Mouse (Mus musculus) kidney, embryonic 15.5 days (tissue): Measurements from ENCODE around the gene Adamts7. TPM values are rescaled to one million over a fixed set of nuclear protein-coding genes. Genes with fewer than 3 reads are reported as not detected.

Experiments used
- ATAC-seq: fragments of 200-750 bp; cut with Nextera tagmentation; replicated peaks from 2 replicates; pipeline ENCODE4 v1.8.0; 2017; ENCODE audit warnings: moderate TSS enrichment; ENCODE audit not compliant: low FRiP score
- H3K27ac ChIP-seq: fragments of 300-500 bp; sonication (generic); 2 replicates; pipeline ENCODE4 v1.5.1; 2015; ENCODE audit warnings: mild to moderate bottlenecking, inconsistent platforms
- H3K27me3 ChIP-seq: fragments of 300-500 bp; sonication (generic); 2 replicates; pipeline ENCODE4 v1.6.1; 2015; ENCODE audit warnings: inconsistent platforms
- H3K36me3 ChIP-seq: fragments of 300-500 bp; sonication (generic); 2 replicates; pipeline ENCODE4 v1.6.1; 2015; ENCODE audit warnings: inconsistent platforms
- H3K4me1 ChIP-seq: fragments of 300-500 bp; sonication (generic); 2 replicates; pipeline ENCODE4 v1.6.1; 2015; ENCODE audit warnings: inconsistent platforms
- H3K4me2 ChIP-seq: fragments of 300-500 bp; sonication (generic); 2 replicates; pipeline ENCODE4 v1.6.1; 2015; ENCODE audit warnings: moderate library complexity, mild to moderate bottlenecking, inconsistent platforms
- H3K4me3 ChIP-seq: fragments of 300-500 bp; sonication (generic); replicated peaks from 2 replicates; pipeline ENCODE4 v1.5.1; 2015; ENCODE audit warnings: mild to moderate bottlenecking, inconsistent platforms
- H3K9ac ChIP-seq: fragments of 300-500 bp; sonication (generic); 2 replicates; pipeline ENCODE4 v1.6.1; 2015; ENCODE audit warnings: mild to moderate bottlenecking, inconsistent platforms
- H3K9me3 ChIP-seq: fragments of 300-500 bp; sonication (generic); replicated peaks from 2 replicates; pipeline ENCODE4 v1.6.1; 2016; ENCODE audit warnings: inconsistent platforms
- WGBS: fragments of 180-500 bp; shearing (Covaris S2); methylation state at CpG from one replicate; pipeline ENCODE4 v1.1.7; 2015; ENCODE audit warnings: mixed read lengths; 5-methylcytosine and 5-hydroxymethylcytosine counted together
- polyA plus RNA-seq: library from polyadenylated mRNA; unstranded; fragments of >200 nt; fragmentation: Nextera tagmentation; extraction: Ambion mirVana; gene quantifications from 2 replicates; pipeline ENCODE4 v1.2.1, GENCODE M21; 2015

Gene Adamts7
- polyA plus RNA-seq, 1 experiment from 2014 or later = 14.9 TPM

DNA sequence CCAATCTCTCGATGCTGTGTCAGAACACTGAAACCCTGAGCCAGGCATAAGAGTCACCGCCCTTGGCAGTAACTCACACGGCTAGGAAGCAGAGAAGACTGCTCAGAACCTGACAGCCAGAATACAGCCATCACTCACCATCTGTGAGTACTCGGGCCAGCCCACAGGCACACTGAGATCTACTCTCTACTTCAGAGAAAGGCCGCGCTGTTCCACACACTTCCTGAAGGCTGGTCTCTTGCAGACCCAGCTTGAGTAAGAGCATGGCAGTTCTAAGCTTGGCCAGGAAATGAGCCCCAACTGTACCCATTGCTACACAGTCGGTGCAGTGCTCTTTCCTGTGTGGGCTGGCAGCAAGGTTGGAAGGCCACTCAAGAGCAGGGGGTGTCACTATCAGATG, 80.0 kb downstream of the Adamts7 start:
- WGBS = 75% methylated on average over 7 of the region's 7 CpGs
- Histone ChIP-seq H3K27ac (no peak overlapping the region), H3K9me3 (no peaks in the 10 kb centered on the region), H3K4me1 (no peaks in the 10 kb centered on the region), H3K4me2 (no peak overlapping the region), H3K36me3 (peaks cover 43% of the 10 kb centered on the region), H3K9ac (no peak overlapping the region), H3K4me3 (no peak overlapping the region), H3K27me3 (no peaks in the 10 kb centered on the region)
- 0 out of 2 replicates have a peak, but pooled peaks have one; percentile 24 for ATAC-seq

- Histone ChIP-seq H3K4me2 (no peak overlapping the region), H3K9me3 (no peaks in the 10 kb centered on the region), H3K27me3 (no peaks in the 10 kb centered on the region), H3K4me1 (no peaks in the 10 kb centered on the region), H3K4me3 (no peak overlapping the region), H3K36me3 (peaks cover 35% of the 10 kb centered on the region), H3K27ac (no peak overlapping the region), H3K9ac (no peak overlapping the region)
- ATAC-seq = no peak
- WGBS = 81% methylated on average over 15 of the region's 15 CpGs
Observed at GRCm38 (mm10) chr9:90244301-90245151, 81.7 kb downstream of the Adamts7 start.

DNA sequence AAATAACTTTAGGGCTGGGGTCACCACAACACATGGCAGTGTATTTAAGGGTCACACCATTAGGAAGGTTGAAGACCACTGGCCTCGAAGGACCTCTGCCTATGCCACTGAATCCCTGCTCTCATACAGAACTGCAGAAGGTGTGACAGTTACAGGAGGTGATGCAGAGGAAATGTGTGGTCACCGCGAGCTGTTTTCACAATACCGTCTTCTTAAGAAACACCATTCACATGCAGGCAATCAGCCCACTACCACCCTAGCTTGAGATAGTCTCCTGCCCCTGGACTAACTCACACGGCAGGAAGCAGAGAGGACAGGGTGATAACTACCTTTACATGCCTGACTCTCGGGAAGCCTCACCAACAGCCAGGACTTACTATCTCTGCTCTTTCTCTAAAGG, 82.3 kb downstream of the Adamts7 start:
- H3K4me1 ChIP-seq = no peaks in the 10 kb centered on the region
- no peak overlapping the region for H3K4me2 ChIP-seq
- H3K9me3 ChIP-seq = no peaks in the 10 kb centered on the region
- H3K27me3 ChIP-seq = no peaks in the 10 kb centered on the region
- H3K36me3 ChIP-seq = peaks cover 29% of the 10 kb centered on the region
- 94% methylated on average over 6 of the region's 6 CpGs for WGBS
- no peak overlapping the region for H3K9ac ChIP-seq
- no peak for ATAC-seq
- no peak overlapping the region for H3K4me3 ChIP-seq
- no peak overlapping the region for H3K27ac ChIP-seq

DNA sequence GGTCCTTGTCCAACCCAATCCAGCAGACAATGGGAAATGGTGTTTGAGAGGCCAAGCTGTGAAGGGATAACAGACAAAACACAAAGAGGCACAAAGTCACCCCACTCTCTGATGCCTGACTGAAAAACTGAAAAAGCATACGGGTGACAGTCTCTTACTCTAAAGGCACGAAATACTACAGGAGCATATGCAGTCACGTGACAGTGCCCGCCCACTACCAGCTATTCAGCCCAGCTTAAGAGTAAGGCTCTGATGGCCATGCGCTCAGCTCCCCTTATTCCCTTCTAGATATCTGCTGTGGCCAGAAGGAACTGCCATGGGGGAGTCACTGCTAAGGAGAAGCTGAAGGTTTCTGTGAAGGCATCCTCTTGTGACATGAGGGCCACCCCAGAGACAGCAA, 82.9 kb downstream of the Adamts7 start:
- 90% methylated on average over 5 of the region's 5 CpGs for WGBS
- ATAC-seq = no peak
- H3K36me3 ChIP-seq = peaks cover 24% of the 10 kb centered on the region

GRCm38 (mm10) chr9:90247316-90247715, 84.4 kb downstream of the Adamts7 start:
- no peaks in the 10 kb centered on the region for H3K27me3 ChIP-seq
- ATAC-seq = no peak
- H3K4me3 ChIP-seq = no peak overlapping the region
- WGBS = 78% methylated on average over 7 of the region's 7 CpGs
- no peak overlapping the region for H3K4me2 ChIP-seq
- peaks cover 23% of the 10 kb centered on the region for H3K36me3 ChIP-seq
- no peaks in the 10 kb centered on the region for H3K4me1 ChIP-seq
- H3K9ac ChIP-seq = no peak overlapping the region
- H3K27ac ChIP-seq = no peak overlapping the region
- H3K9me3 ChIP-seq = no peaks in the 10 kb centered on the region

More for the DNA sequence above, 82.9 kb downstream of the Adamts7 start:
- Histone ChIP-seq H3K27me3 (no peaks in the 10 kb centered on the region), H3K27ac (no peak overlapping the region), H3K4me1 (no peaks in the 10 kb centered on the region), H3K4me2 (no peak overlapping the region), H3K4me3 (no peak overlapping the region), H3K9ac (no peak overlapping the region), H3K9me3 (no peaks in the 10 kb centered on the region)

- H3K4me3 ChIP-seq = no peak overlapping the region
- peaks cover 23% of the 10 kb centered on the region for H3K36me3 ChIP-seq
- 88% methylated on average over 7 of the region's 7 CpGs for WGBS
- no peaks in the 10 kb centered on the region for H3K4me1 ChIP-seq
- no peak overlapping the region for H3K27ac ChIP-seq
- no peak for ATAC-seq
- no peaks in the 10 kb centered on the region for H3K27me3 ChIP-seq
- H3K9ac ChIP-seq = no peak overlapping the region
- no peaks in the 10 kb centered on the region for H3K9me3 ChIP-seq
- no peak overlapping the region for H3K4me2 ChIP-seq
Observed at GRCm38 (mm10) chr9:90248326-90248725, 85.5 kb downstream of the Adamts7 start.

DNA sequence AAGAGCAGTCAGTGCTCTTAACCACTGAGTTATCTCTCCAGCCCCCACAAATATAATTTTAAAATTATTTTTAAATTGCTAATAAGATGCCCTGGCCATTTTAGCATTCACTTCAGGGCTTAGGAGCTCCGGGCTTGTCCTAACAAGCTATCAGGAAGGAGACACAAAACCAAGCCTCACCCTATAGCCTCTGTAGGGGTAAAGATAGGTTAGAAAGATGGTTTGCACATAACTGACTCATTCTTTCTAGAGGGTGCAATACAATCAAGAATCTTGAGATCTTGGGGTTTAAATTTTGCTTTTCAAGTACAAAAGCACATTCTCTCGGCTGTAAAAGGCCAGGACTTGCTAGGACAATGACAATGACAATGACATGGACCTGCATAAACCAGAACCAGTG, 86.2 kb downstream of the Adamts7 start:
- Histone ChIP-seq H3K36me3 (peaks cover 23% of the 10 kb centered on the region), H3K4me3 (no peak overlapping the region), H3K27ac (no peak overlapping the region), H3K9ac (no peak overlapping the region), H3K27me3 (no peaks in the 10 kb centered on the region), H3K9me3 (no peaks in the 10 kb centered on the region), H3K4me2 (no peak overlapping the region), H3K4me1 (no peaks in the 10 kb centered on the region)
- ATAC-seq = no peak
- 87% methylated on average over 2 of the region's 2 CpGs for WGBS

- WGBS = 89% methylated on average over 5 of the region's 5 CpGs
- peak; percentile 76 for ATAC-seq
- Histone ChIP-seq H3K4me2 (no peak overlapping the region), H3K9ac (no peak overlapping the region), H3K4me3 (no peak overlapping the region), H3K9me3 (no peaks in the 10 kb centered on the region), H3K36me3 (peaks cover 21% of the 10 kb centered on the region), H3K27me3 (no peaks in the 10 kb centered on the region), H3K27ac (no peak overlapping the region), H3K4me1 (no peaks in the 10 kb centered on the region)
Observed at GRCm38 (mm10) chr9:90250141-90250775, 87.4 kb downstream of the Adamts7 start.

DNA sequence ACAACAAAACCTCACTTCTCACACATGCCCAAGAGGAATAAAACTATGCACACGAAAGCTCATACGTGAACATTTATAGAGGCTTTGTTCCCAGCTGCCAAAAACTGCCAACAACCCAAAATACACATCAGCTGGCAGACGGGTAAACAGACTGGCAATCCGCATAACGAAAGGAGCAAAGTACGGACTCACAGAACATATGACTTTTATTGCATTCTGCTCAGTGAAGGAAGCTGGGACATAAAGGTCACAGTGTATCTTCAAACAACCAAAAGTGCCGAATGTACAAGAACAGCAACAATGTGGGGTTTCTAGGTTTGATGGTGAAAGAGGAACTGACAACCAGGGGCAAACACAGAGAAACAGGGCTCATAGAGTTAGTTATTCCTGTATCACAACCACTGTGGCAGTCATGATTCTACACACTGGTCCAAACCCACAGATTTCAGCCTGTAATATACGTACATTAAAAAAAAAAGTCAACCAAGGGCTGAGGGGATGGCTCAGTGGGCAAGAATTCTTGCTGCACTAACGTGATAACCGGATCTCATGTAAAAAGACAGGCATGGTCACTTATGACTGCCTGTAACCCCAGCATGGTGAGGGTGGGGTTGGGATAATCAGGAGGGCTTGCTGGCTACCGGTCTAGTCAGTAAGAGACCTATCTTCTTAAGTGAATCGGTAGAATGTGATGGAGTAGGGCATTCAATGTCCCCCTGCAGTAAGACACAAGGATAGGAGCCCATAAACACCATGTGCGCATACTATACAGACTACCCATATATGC, 88.3 kb downstream of the Adamts7 start:
- Histone ChIP-seq H3K4me3 (no peak overlapping the region), H3K4me2 (no peak overlapping the region), H3K27ac (no peak overlapping the region), H3K36me3 (peaks cover 18% of the 10 kb centered on the region), H3K4me1 (no peaks in the 10 kb centered on the region), H3K27me3 (no peaks in the 10 kb centered on the region), H3K9ac (no peak overlapping the region), H3K9me3 (no peaks in the 10 kb centered on the region)
- ATAC-seq = no peak; the same call in 1 of the 2 replicates
- WGBS = 83% methylated on average over 13 of the region's 13 CpGs

DNA sequence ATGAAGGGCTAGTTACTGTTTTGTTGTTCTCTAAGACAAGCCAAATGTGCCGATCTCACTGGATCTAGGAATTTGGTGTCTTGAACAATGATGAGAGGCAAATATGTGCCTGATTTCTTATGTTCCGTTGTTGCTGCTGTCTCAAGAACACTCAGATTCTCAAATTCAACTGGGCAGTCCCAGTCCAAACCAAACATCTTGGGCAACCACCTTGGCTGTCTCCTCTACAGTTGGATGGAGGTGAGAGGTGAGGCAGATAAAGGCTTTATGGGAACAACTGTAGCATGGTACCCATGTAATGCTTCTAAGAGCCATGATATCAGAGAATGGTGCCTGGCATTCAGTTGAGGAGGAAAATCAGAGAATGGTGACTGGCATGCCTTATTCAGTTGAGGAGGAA, 90.3 kb downstream of the Adamts7 start:
- Histone ChIP-seq H3K36me3 (no peaks in the 10 kb centered on the region), H3K4me3 (no peak overlapping the region), H3K27ac (no peak overlapping the region), H3K4me2 (no peak overlapping the region), H3K9ac (no peak overlapping the region), H3K9me3 (no peaks in the 10 kb centered on the region), H3K27me3 (no peaks in the 10 kb centered on the region), H3K4me1 (0 out of 2 replicates have a peak, but pooled peaks cover 6% of the 10 kb centered on the region)
- no peak for ATAC-seq
- 94% methylated on average over 2 of the region's 2 CpGs for WGBS

GRCm38 (mm10) chr9:90255844-90256405, 93.1 kb downstream of the Adamts7 start:
- Histone ChIP-seq H3K27ac (no peak overlapping the region), H3K4me2 (no peak overlapping the region)
- WGBS = 70% methylated on average over 6 of the region's 6 CpGs

GRCm38 (mm10) chr9:90257220-90257619, 94.4 kb downstream of the Adamts7 start:
- H3K4me1 ChIP-seq = peaks cover 32% of the 10 kb centered on the region
- WGBS = 78% methylated on average over 7 of the region's 7 CpGs

More at GRCm38 (mm10) chr9:90255844-90256405, 93.1 kb downstream of the Adamts7 start:
- H3K27me3 ChIP-seq = no peaks in the 10 kb centered on the region
- peaks cover 24% of the 10 kb centered on the region for H3K4me1 ChIP-seq
- no peak for ATAC-seq
- H3K9ac ChIP-seq = no peak overlapping the region
- H3K4me3 ChIP-seq = no peak overlapping the region
- H3K9me3 ChIP-seq = no peaks in the 10 kb centered on the region
- no peaks in the 10 kb centered on the region for H3K36me3 ChIP-seq

More at GRCm38 (mm10) chr9:90257220-90257619, 94.4 kb downstream of the Adamts7 start:
- H3K4me3 ChIP-seq = no peak overlapping the region
- H3K27me3 ChIP-seq = no peaks in the 10 kb centered on the region
- H3K27ac ChIP-seq = no peak overlapping the region
- no peaks in the 10 kb centered on the region for H3K36me3 ChIP-seq
- H3K9me3 ChIP-seq = no peaks in the 10 kb centered on the region
- ATAC-seq = no peak
- H3K9ac ChIP-seq = no peak overlapping the region
- H3K4me2 ChIP-seq = no peak overlapping the region
